In genomic region chr9:37932519-37932918, GRCm38 (mm10) we compare ENCODE assay signal across 9 mouse cellular contexts. TPM values are rescaled to one million over a fixed set of nuclear protein-coding genes. Genes with fewer than 3 reads are reported as not detected.
DNase-seq lines count a peak whose midpoint lies in the region; ATAC-seq and TF ChIP-seq lines count a peak whose summit lies in the region.
"Had no signal": no experiment of that assay in that cellular context is flagged by ENCODE, and none has a peak within 500 bp of the region (broad histone marks: within the 10 kb centered on the region; RNA-seq: fewer than 3 reads in every experiment).

No protein-coding gene starts in this region.

- ATAC-seq in granulocyte monocyte progenitor cell, adult 5-6 weeks (replicated peaks; ENCODE audit: poor library complexity, severe bottlenecking), result peak; percentile 94
- ATAC-seq in kidney, postnatal 0 days (replicated peaks; ENCODE audit: low FRiP score, low read depth), result peak; percentile 66; the same call in 1 of the 2 replicates
- peak; percentile 68; the same call in 1 of the 2 replicates for ATAC-seq in limb, embryonic 14.5 days (ENCODE audit: low FRiP score, low read depth)

- H3K27ac ChIP-seq in CH12.LX (ENCODE audit: insufficient read depth, low read depth), result no peak overlapping the region
- H3K27ac ChIP-seq in kidney, postnatal 0 days, result no peak overlapping the region
- H3K27ac ChIP-seq in limb, embryonic 14.5 days (replicated peaks; ENCODE audit: low read depth, low read length), result no peak overlapping the region

- TF ChIP-seq CTCF in CH12.LX (conservative IDR thresholded peaks at IDR 0.05 in 1 of 2, IDR thresholded peaks at IDR 0.05 in 1 of 2; ENCODE audit: low read depth in 2 of 2, low read length in 2 of 2), result peak; percentile 70 to 95
- peak; percentile 90 for TF ChIP-seq CTCF in kidney, postnatal 0 days (IDR thresholded peaks at IDR 0.05; ENCODE audit: low read depth)

- 4% methylated on average over 11 of the region's 11 CpGs for WGBS in kidney, postnatal 0 days
- 6% methylated on average over 11 of the region's 11 CpGs for WGBS in limb, embryonic 14.5 days

- in situ Hi-C loops in CH12.LX (cut with MboI; ENCODE audit: low pct_ligation_motif_present, low pct_unique_long_range_greater_than_20kb, low sequenced_read_pairs), result loop anchor here (25.0 kb wide), 3 partner anchors 170 to 520 kb away; partner anchors contain the start of genes Olfr875 and Robo4

- H3K4me3 ChIP-seq in CH12.LX (replicated peaks in 1 of 3; ENCODE audit: low read depth in 2 of 3, low read length in 2 of 3, poor library complexity in 1 of 3), result no peak overlapping the region
- no peak overlapping the region for H3K4me3 ChIP-seq in kidney, postnatal 0 days (replicated peaks; ENCODE audit: low read depth, low read length)
- no peak overlapping the region for H3K4me3 ChIP-seq in limb, embryonic 14.5 days (replicated peaks; ENCODE audit: low read length)

- H3K36me3 ChIP-seq in CH12.LX (replicated peaks in 1 of 2; ENCODE audit: control insufficient read depth in 1 of 2, insufficient read depth in 1 of 2, low read length in 1 of 2), result no peaks in the 10 kb centered on the region
- H3K36me3 ChIP-seq in kidney, postnatal 0 days (ENCODE audit: insufficient read depth, low read length), result no peaks in the 10 kb centered on the region
- H3K36me3 ChIP-seq in limb, embryonic 14.5 days (ENCODE audit: control insufficient read depth, insufficient read depth, low read length), result no peaks in the 10 kb centered on the region

- H3K4me2 ChIP-seq in CH12.LX (ENCODE audit: insufficient read depth, low read depth, poor library complexity, severe bottlenecking), result no peak overlapping the region
- H3K4me2 ChIP-seq in kidney, postnatal 0 days (ENCODE audit: low read length), result no peak overlapping the region
- no peak overlapping the region for H3K4me2 ChIP-seq in limb, embryonic 14.5 days (replicated peaks; ENCODE audit: low read depth, low read length, severe bottlenecking)

- dilution Hi-C loops in CH12.LX (cut with MboI; ENCODE audit: extremely low pct_ligation_motif_present, extremely low pct_unique_long_range_greater_than_20kb, low sequenced_read_pairs), result no loop called here

- no peak overlapping the region for H3K9ac ChIP-seq in CH12.LX (ENCODE audit: insufficient read depth, low read depth)
- H3K9ac ChIP-seq in kidney, postnatal 0 days (ENCODE audit: low read depth, low read length), result no peak overlapping the region
- no peak overlapping the region for H3K9ac ChIP-seq in limb, embryonic 14.5 days (ENCODE audit: low read depth, low read length, severe bottlenecking)

- no peaks in the 10 kb centered on the region for H3K79me2 ChIP-seq in CH12.LX (replicated peaks; ENCODE audit: control insufficient read depth, extremely low read depth, insufficient read depth, poor library complexity, severe bottlenecking)

- peak; percentile 76 for DNase-seq in CH12.LX (ENCODE audit: extremely low read depth)
- peak; percentile 51 to 86 for DNase-seq in adrenal gland, adult (ENCODE audit: inconsistent age in 2 of 2, low spot score in 1 of 2)
- DNase-seq in embryo, embryonic 10.5 days (ENCODE audit: low spot score), result peak; percentile 92
- DNase-seq in kidney, postnatal 0 days (ENCODE audit: low spot score), result peak; percentile 88
- peak; percentile 89 for DNase-seq in limb, embryonic 14.5 days (ENCODE audit: low spot score)
- DNase-seq in ovary, postnatal 10 days (ENCODE audit: low spot score), result peak; percentile 5
- DNase-seq in natural killer cell, adult 2 months (ENCODE audit: low spot score in 2 of 2), result no peak

- no peak for TF ChIP-seq POLR2A in CH12.LX (IDR thresholded peaks at IDR 0.05; ENCODE audit: low read depth, low read length)
- no peak for TF ChIP-seq POLR2A in limb, embryonic 14.5 days (IDR thresholded peaks at IDR 0.05; ENCODE audit: borderline replicate concordance, extremely low read depth, insufficient read depth, insufficient read length)

- H3K9me3 ChIP-seq in CH12.LX (replicated peaks; ENCODE audit: low read length), result no peaks in the 10 kb centered on the region
- no peaks in the 10 kb centered on the region for H3K9me3 ChIP-seq in kidney, postnatal 0 days (replicated peaks; ENCODE audit: low read length)
- no peaks in the 10 kb centered on the region for H3K9me3 ChIP-seq in limb, embryonic 14.5 days (ENCODE audit: control insufficient read depth, low read length)

- H3K4me1 ChIP-seq in CH12.LX (ENCODE audit: control insufficient read depth in 1 of 2, insufficient read depth in 2 of 2), result no peaks in the 10 kb centered on the region
- no peaks in the 10 kb centered on the region for H3K4me1 ChIP-seq in kidney, postnatal 0 days (replicated peaks; ENCODE audit: insufficient read depth, low read length)
- H3K4me1 ChIP-seq in limb, embryonic 14.5 days (ENCODE audit: control insufficient read depth, insufficient read depth, low read length), result no peaks in the 10 kb centered on the region

- H3K27me3 ChIP-seq in CH12.LX (replicated peaks), result no peaks in the 10 kb centered on the region
- no peaks in the 10 kb centered on the region for H3K27me3 ChIP-seq in kidney, postnatal 0 days (ENCODE audit: insufficient read depth, low read length)
- no peaks in the 10 kb centered on the region for H3K27me3 ChIP-seq in limb, embryonic 14.5 days (ENCODE audit: control insufficient read depth, insufficient read depth, low read length)

- TF ChIP-seq RAD21 in CH12.LX (IDR thresholded peaks at IDR 0.05; ENCODE audit: low read depth, low read length), result peak; percentile 94

- no peak for TF ChIP-seq EP300 in CH12.LX (IDR thresholded peaks at IDR 0.05; ENCODE audit: low read length)

TF ChIP-seq in CH12.LX, 34 proteins besides CTCF, POLR2A, EP300 and RAD21:
- TF ChIP-seq MEF2A (IDR thresholded peaks at IDR 0.05; ENCODE audit: borderline replicate concordance, low read depth, low read length) (no peak), MAX (IDR thresholded peaks at IDR 0.05; ENCODE audit: low read length) (no peak), MAZ (IDR thresholded peaks at IDR 0.05; ENCODE audit: low read depth, low read length) (peak; percentile 87), ZC3H11A (IDR thresholded peaks at IDR 0.05; ENCODE audit: low read depth, low read length) (peak; percentile 67), ZMIZ1 (IDR thresholded peaks at IDR 0.05; ENCODE audit: low read depth, low read length) (no peak), MXI1 (IDR thresholded peaks at IDR 0.05; ENCODE audit: low read depth, low read length) (no peak), PAX5 (IDR thresholded peaks at IDR 0.05; ENCODE audit: low read length) (no peak), SMC3 (IDR thresholded peaks at IDR 0.05; ENCODE audit: low read depth, low read length) (peak; percentile 92), CHD1 (IDR thresholded peaks at IDR 0.05; ENCODE audit: low read depth, low read length) (no peak), JUND (conservative IDR thresholded peaks at IDR 0.05; ENCODE audit: low read depth, low read length) (no peak), E2F4 (IDR thresholded peaks at IDR 0.05; ENCODE audit: insufficient replicate concordance, low read depth, low read length) (peak; percentile 60; the same call in 1 of the 2 replicates), NRF1 (IDR thresholded peaks at IDR 0.05; ENCODE audit: low read depth, low read length) (no peak), NELFE (IDR thresholded peaks at IDR 0.05; ENCODE audit: low read depth, low read length) (no peak; the same call in 1 of the 2 replicates), ELF1 (IDR thresholded peaks at IDR 0.05; ENCODE audit: low read depth, low read length) (peak; percentile 21; the same call in 1 of the 2 replicates), USF1 (IDR thresholded peaks at IDR 0.05; ENCODE audit: low read depth, low read length) (no peak)
TF ChIP-seq in CH12.LX: peak in this region for 5.

RNA-seq across cellular contexts. Expression of gene Olfr878, which starts 14.9 kb away (rescaled TPM):
- total RNA-seq in CH12.LX (2012; rRNA removed), result not detected in 2 replicates
- total RNA-seq in CH12.LX (2014; rRNA removed), result not detected in 2 replicates
- polyA plus RNA-seq in CH12.LX (2012; ENCODE audit: insufficient read length, low read depth), result not detected in 2 replicates
- total RNA-seq in granulocyte monocyte progenitor cell, adult 5-6 weeks (2014; fragmentation: Nextera tagmentation), result not detected in 2 replicates
- not detected in 2 replicates for total RNA-seq in granulocyte monocyte progenitor cell, adult 5-6 weeks (2017)
- not detected in 2 replicates for polyA plus RNA-seq in kidney, postnatal 0 days (2015; fragmentation: Nextera tagmentation; extraction: Ambion mirVana)
- polyA plus RNA-seq in limb, embryonic 14.5 days (2012; rRNA removed), result not detected in 2 replicates
- polyA plus RNA-seq in limb, embryonic 14.5 days (2014; fragmentation: Nextera tagmentation; extraction: Ambion mirVana), result not detected in 2 replicates
- polyA plus RNA-seq: heart, embryonic 16.5 days had no signal

RNA-seq across cellular contexts. Expression of gene Olfr145, which starts 36.0 kb away (rescaled TPM):
- total RNA-seq in CH12.LX (2012; rRNA removed) (not detected in 2 replicates), CH12.LX (2014; rRNA removed) (not detected in 2 replicates)
- polyA plus RNA-seq in CH12.LX (2012; ENCODE audit: insufficient read length, low read depth), result not detected in 2 replicates
- total RNA-seq in granulocyte monocyte progenitor cell, adult 5-6 weeks (2014; fragmentation: Nextera tagmentation), result not detected in 2 replicates
- total RNA-seq in granulocyte monocyte progenitor cell, adult 5-6 weeks (2017), result not detected in 2 replicates
- polyA plus RNA-seq in kidney, postnatal 0 days (2015; fragmentation: Nextera tagmentation; extraction: Ambion mirVana), result not detected in 2 replicates
- not detected in 2 replicates for polyA plus RNA-seq in limb, embryonic 14.5 days (2012; rRNA removed)
- polyA plus RNA-seq in limb, embryonic 14.5 days (2014; fragmentation: Nextera tagmentation; extraction: Ambion mirVana), result not detected in 2 replicates
- polyA plus RNA-seq: heart, embryonic 16.5 days had no signal

RNA-seq across cellular contexts. Expression of gene Olfr881, which starts 59.1 kb away (rescaled TPM):
- total RNA-seq in CH12.LX (2012; rRNA removed) (not detected in 2 replicates), CH12.LX (2014; rRNA removed) (not detected in 2 replicates)
- not detected in 2 replicates for polyA plus RNA-seq in CH12.LX (2012; ENCODE audit: insufficient read length, low read depth)
- not detected in 2 replicates for total RNA-seq in granulocyte monocyte progenitor cell, adult 5-6 weeks (2014; fragmentation: Nextera tagmentation)
- not detected in 2 replicates for total RNA-seq in granulocyte monocyte progenitor cell, adult 5-6 weeks (2017)
- polyA plus RNA-seq in kidney, postnatal 0 days (2015; fragmentation: Nextera tagmentation; extraction: Ambion mirVana), result not detected in 2 replicates
- not detected in 2 replicates for polyA plus RNA-seq in limb, embryonic 14.5 days (2012; rRNA removed)
- polyA plus RNA-seq in limb, embryonic 14.5 days (2014; fragmentation: Nextera tagmentation; extraction: Ambion mirVana), result not detected in 2 replicates
- polyA plus RNA-seq: heart, embryonic 16.5 days had no signal

Comparison
In these comparisons a context has a peak if more than half of its experiments do, and no peak if none do; other contexts are left out.
1. DNase-seq: peak in CH12.LX (single experiment), adrenal gland, adult (2 of 2), embryo, embryonic 10.5 days (single experiment), kidney, postnatal 0 days (single experiment), limb, embryonic 14.5 days (single experiment) and ovary, postnatal 10 days (single experiment); none in natural killer cell, adult 2 months (0 of 2).
2. Peak in every context shown above with its lines, with median percentiles within 50 percentile points of each other: ATAC-seq.